Mouse (Mus musculus): Measurements from ENCODE around the gene Hydin.

GRCm38 (mm10) chr8:110321446-110321845, 54.7 kb downstream of the Hydin start:
- TF ChIP-seq TCF12 (IDR thresholded peaks at IDR 0.05; ENCODE audit: low read depth, low read length), result no peak
- TF ChIP-seq POLR2A (IDR thresholded peaks at IDR 0.05; ENCODE audit: low read depth, low read length), result no peak
- TF ChIP-seq MAFK (IDR thresholded peaks at IDR 0.05; ENCODE audit: insufficient replicate concordance, low read length), result no peak
- TF ChIP-seq USF2 (conservative IDR thresholded peaks at IDR 0.05; ENCODE audit: low read depth, low read length), result no peak

Measured in CH12.LX (cell line).